Mouse (Mus musculus) lung, embryonic 15.5 days (tissue): ENCODE data around the gene Nr2c2. TPM values are rescaled to one million over a fixed set of nuclear protein-coding genes. Genes with fewer than 3 reads are reported as not detected.
A peak's percentile ranks its signal among the peaks of the same experiment; 100 is the strongest.

Experiments used
- ATAC-seq: fragments of 200-750 bp; cut with Nextera tagmentation; 2 replicates; pipeline ENCODE4 v1.8.0; 2017; ENCODE audit warnings: moderate number of reproducible peaks, borderline replicate concordance; ENCODE audit not compliant: low FRiP score, low TSS enrichment; ENCODE audit errors: extremely low read depth
- H3K27ac ChIP-seq: fragments of 300-500 bp; sonication (generic); 2 replicates; pipeline ENCODE4 v1.5.1; 2015; ENCODE audit warnings: moderate library complexity, mild to moderate bottlenecking, inconsistent platforms
- H3K27me3 ChIP-seq: fragments of 300-500 bp; sonication (generic); 2 replicates; pipeline ENCODE4 v1.6.1; 2015; ENCODE audit warnings: inconsistent platforms
- H3K36me3 ChIP-seq: fragments of 300-500 bp; sonication (generic); 2 replicates; pipeline ENCODE4 v1.6.1; 2015; ENCODE audit warnings: inconsistent platforms
- H3K4me1 ChIP-seq: fragments of 300-500 bp; sonication (generic); 2 replicates; pipeline ENCODE4 v1.6.1; 2015; ENCODE audit warnings: inconsistent platforms
- H3K4me2 ChIP-seq: fragments of 300-500 bp; sonication (generic); 2 replicates; pipeline ENCODE4 v1.6.1; 2015; ENCODE audit warnings: inconsistent platforms, mild to moderate bottlenecking, moderate library complexity
- H3K4me3 ChIP-seq: fragments of 300-500 bp; sonication (generic); 2 replicates; pipeline ENCODE4 v1.5.1; 2015; ENCODE audit warnings: mild to moderate bottlenecking, inconsistent platforms
- H3K9ac ChIP-seq: fragments of 300-500 bp; sonication (generic); 2 replicates; pipeline ENCODE4 v1.6.1; 2015; ENCODE audit warnings: inconsistent platforms
- H3K9me3 ChIP-seq: fragments of 300-500 bp; sonication (generic); 2 replicates; pipeline ENCODE4 v1.6.1; 2016; ENCODE audit warnings: inconsistent platforms
- WGBS: fragments of 180-500 bp; shearing (Covaris S2); methylation state at CpG from one replicate; pipeline ENCODE4 v1.1.7; 2015; 5-methylcytosine and 5-hydroxymethylcytosine counted together
- polyA plus RNA-seq: library from polyadenylated mRNA; unstranded; fragments of >200 nt; fragmentation: Nextera tagmentation; extraction: Ambion mirVana; gene quantifications from 2 replicates; pipeline ENCODE4 v1.2.1, GENCODE M21; 2015

The Nr2c2 gene
- 23.1 and 26.2 TPM in 2 replicates for polyA plus RNA-seq

- no peaks in the 10 kb centered on the region for H3K36me3 ChIP-seq
- peak; percentile 53 for ATAC-seq
- no peaks in the 10 kb centered on the region for H3K27me3 ChIP-seq
- under 1% methylated on average over 33 of the region's 58 CpGs for WGBS
- peak within 1 kb of the TSS; percentile 100 for H3K27ac ChIP-seq
- H3K4me3 ChIP-seq = peak within 1 kb of the TSS; percentile 98
- H3K4me2 ChIP-seq = peak within 1 kb of the TSS; percentile 75
- no peaks in the 10 kb centered on the region for H3K9me3 ChIP-seq
- H3K4me1 ChIP-seq = peaks cover 30% of the 10 kb centered on the region
- peak within 1 kb of the TSS; percentile 96 for H3K9ac ChIP-seq
Observed at GRCm38 (mm10) chr6:92091130-92091591, at the start of gene Nr2c2. Gene Nr2c2, plus strand, starts transcription at chr6:92091390.

- Histone ChIP-seq H3K36me3 (no peaks in the 10 kb centered on the region), H3K4me2 (no peak overlapping the region), H3K4me3 (no peak overlapping the region), H3K4me1 (peaks cover 25% of the 10 kb centered on the region), H3K9ac (no peak overlapping the region), H3K27ac (peak overlapping the region; percentile 19; the same call in 1 of the 2 replicates), H3K9me3 (no peaks in the 10 kb centered on the region), H3K27me3 (no peaks in the 10 kb centered on the region)
- peak; percentile 44; the same call in 1 of the 2 replicates for ATAC-seq
- 75% methylated on average over 4 of the region's 4 CpGs for WGBS
Observed at GRCm38 (mm10) chr6:92042055-92042454, 49.1 kb upstream of the Nr2c2 start.

DNA sequence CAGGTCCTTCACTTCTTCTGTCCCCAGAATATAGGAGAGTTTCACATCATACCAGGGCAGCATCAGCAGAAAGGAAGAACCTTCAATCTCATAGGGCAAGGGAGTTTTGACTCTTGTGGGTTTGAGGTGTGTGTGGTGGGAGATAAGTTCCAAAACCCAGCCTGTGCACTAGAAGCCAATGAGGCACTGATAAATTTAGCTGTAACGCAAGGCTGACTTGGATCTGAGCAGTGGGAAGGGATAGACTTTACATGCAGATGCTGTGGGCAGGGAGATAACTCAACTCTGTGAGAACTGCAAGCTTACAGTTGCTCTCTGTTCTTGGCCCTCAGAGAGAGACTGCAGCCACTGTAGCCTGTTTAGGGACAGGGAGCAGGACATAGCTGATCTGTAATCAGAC is 48.3 kb upstream of the Nr2c2 start:
- Histone ChIP-seq H3K9me3 (no peaks in the 10 kb centered on the region), H3K4me2 (no peak overlapping the region), H3K27ac (no peak overlapping the region), H3K4me3 (no peak overlapping the region), H3K9ac (no peak overlapping the region), H3K27me3 (no peaks in the 10 kb centered on the region), H3K4me1 (peaks cover 18% of the 10 kb centered on the region), H3K36me3 (no peaks in the 10 kb centered on the region)
- ATAC-seq = no peak
- WGBS = 69% methylated on average over 1 of the region's 1 CpGs

- Histone ChIP-seq H3K4me3 (no peak overlapping the region), H3K27me3 (no peaks in the 10 kb centered on the region), H3K9ac (no peak overlapping the region), H3K4me1 (no peaks in the 10 kb centered on the region), H3K4me2 (no peak overlapping the region), H3K9me3 (no peaks in the 10 kb centered on the region), H3K27ac (no peak overlapping the region), H3K36me3 (no peaks in the 10 kb centered on the region)
- ATAC-seq = no peak
- 46% methylated on average over 2 of the region's 2 CpGs for WGBS
Observed at GRCm38 (mm10) chr6:92057768-92058167, 33.4 kb upstream of the Nr2c2 start.

- Histone ChIP-seq H3K27ac (no peak overlapping the region), H3K27me3 (no peaks in the 10 kb centered on the region), H3K4me1 (no peaks in the 10 kb centered on the region), H3K4me2 (no peak overlapping the region), H3K36me3 (no peaks in the 10 kb centered on the region), H3K9ac (no peak overlapping the region), H3K9me3 (no peaks in the 10 kb centered on the region), H3K4me3 (no peak overlapping the region)
- no peak for ATAC-seq
- 36% methylated on average over 5 of the region's 5 CpGs for WGBS
Observed at GRCm38 (mm10) chr6:92061725-92062124, 29.5 kb upstream of the Nr2c2 start.

DNA sequence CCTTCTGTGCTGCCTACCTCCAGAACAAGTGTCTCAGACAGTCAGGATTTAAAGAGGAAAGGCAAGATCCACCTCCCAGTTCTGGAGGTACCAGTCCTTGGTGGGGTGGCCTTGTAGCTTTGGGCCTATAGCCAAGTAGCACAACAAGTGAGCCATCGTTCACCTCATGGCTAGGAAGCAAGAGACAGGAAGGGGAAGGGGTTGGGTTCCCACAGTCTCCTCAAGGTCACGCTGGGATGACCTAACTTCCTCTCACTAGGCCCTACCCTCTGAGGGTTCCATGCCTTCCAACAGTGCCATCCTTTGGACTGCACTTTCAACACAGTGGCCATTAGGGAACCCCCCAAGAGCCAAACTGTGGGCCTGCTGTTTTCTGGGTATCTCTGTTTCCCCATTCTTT is 27.7 kb upstream of the Nr2c2 start:
- H3K4me2 ChIP-seq = no peak overlapping the region
- no peak overlapping the region for H3K4me3 ChIP-seq
- no peaks in the 10 kb centered on the region for H3K4me1 ChIP-seq
- H3K27ac ChIP-seq = no peak overlapping the region
- no peak for ATAC-seq
- H3K9me3 ChIP-seq = no peaks in the 10 kb centered on the region
- WGBS = 67% methylated on average over 2 of the region's 2 CpGs
- H3K36me3 ChIP-seq = no peaks in the 10 kb centered on the region
- H3K9ac ChIP-seq = no peak overlapping the region
- H3K27me3 ChIP-seq = no peaks in the 10 kb centered on the region

- 86% methylated on average over 10 of the region's 10 CpGs for WGBS
- no peaks in the 10 kb centered on the region for H3K36me3 ChIP-seq
- H3K9ac ChIP-seq = no peak overlapping the region
- no peak overlapping the region for H3K4me2 ChIP-seq
- H3K27me3 ChIP-seq = no peaks in the 10 kb centered on the region
- H3K9me3 ChIP-seq = no peaks in the 10 kb centered on the region
- no peaks in the 10 kb centered on the region for H3K4me1 ChIP-seq
- H3K27ac ChIP-seq = no peak overlapping the region
- no peak overlapping the region for H3K4me3 ChIP-seq
- ATAC-seq = no peak
Observed at GRCm38 (mm10) chr6:92064101-92064500, 27.1 kb upstream of the Nr2c2 start.

DNA sequence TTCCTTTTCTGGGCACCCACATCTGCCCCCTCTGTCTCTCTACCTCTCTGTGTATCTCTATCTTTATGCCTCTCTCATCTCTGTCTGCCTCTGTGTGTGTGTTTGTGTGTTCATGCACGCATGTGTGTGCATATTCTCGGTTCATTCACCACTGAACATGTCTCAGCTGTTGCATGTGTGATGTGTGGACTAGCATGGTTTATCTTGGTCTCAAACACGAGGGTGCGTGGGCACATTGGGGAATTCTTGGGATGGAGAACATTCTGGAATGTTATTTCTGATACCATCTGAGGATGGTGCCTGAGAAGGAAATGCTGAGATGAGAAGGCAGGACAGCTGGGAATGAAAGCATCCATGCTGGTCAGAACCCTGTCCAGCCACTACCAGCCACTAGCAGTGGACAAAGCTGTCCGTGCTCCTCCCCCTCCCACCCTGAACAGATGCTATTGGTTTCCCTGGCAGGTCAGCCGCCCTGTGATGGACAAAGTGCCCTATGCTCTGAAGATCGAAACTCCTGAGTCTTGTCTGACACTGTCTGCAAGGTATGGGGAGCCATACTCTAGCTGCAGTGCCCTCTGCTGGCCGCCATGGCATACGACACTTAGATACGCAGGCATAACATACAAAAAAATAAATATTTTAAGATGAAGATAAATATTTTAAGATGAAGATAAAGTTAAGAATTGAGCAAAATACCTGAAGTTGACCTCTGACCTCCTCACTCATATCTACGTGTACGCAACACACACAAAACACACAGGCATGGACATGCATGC is 25.3 kb upstream of the Nr2c2 start:
- no peak for ATAC-seq
- 48% methylated on average over 12 of the region's 12 CpGs for WGBS

GRCm38 (mm10) chr6:92067146-92067790 is 23.9 kb upstream of the Nr2c2 start:
- WGBS = 31% methylated on average over 16 of the region's 16 CpGs

More for the DNA sequence above, 25.3 kb upstream of the Nr2c2 start:
- H3K36me3 ChIP-seq = no peaks in the 10 kb centered on the region
- H3K9me3 ChIP-seq = no peaks in the 10 kb centered on the region
- H3K4me3 ChIP-seq = no peak overlapping the region
- no peak overlapping the region for H3K27ac ChIP-seq
- H3K4me1 ChIP-seq = no peaks in the 10 kb centered on the region
- H3K27me3 ChIP-seq = no peaks in the 10 kb centered on the region
- H3K9ac ChIP-seq = no peak overlapping the region
- no peak overlapping the region for H3K4me2 ChIP-seq

GRCm38 (mm10) chr6:92071121-92071839 is 19.9 kb upstream of the Nr2c2 start:
- WGBS = 38% methylated on average over 15 of the region's 15 CpGs
- H3K27me3 ChIP-seq = no peaks in the 10 kb centered on the region
- H3K4me3 ChIP-seq = no peak overlapping the region
- no peak for ATAC-seq
- no peak overlapping the region for H3K4me2 ChIP-seq
- H3K4me1 ChIP-seq = no peaks in the 10 kb centered on the region
- H3K36me3 ChIP-seq = no peaks in the 10 kb centered on the region
- no peak overlapping the region for H3K27ac ChIP-seq
- H3K9ac ChIP-seq = no peak overlapping the region
- H3K9me3 ChIP-seq = no peaks in the 10 kb centered on the region

More at GRCm38 (mm10) chr6:92067146-92067790, 23.9 kb upstream of the Nr2c2 start:
- Histone ChIP-seq H3K4me1 (no peaks in the 10 kb centered on the region), H3K27ac (no peak overlapping the region), H3K9ac (no peak overlapping the region), H3K27me3 (no peaks in the 10 kb centered on the region), H3K4me2 (no peak overlapping the region), H3K9me3 (no peaks in the 10 kb centered on the region), H3K4me3 (no peak overlapping the region), H3K36me3 (no peaks in the 10 kb centered on the region)
- ATAC-seq = peak; percentile 39; the same call in 1 of the 2 replicates

DNA sequence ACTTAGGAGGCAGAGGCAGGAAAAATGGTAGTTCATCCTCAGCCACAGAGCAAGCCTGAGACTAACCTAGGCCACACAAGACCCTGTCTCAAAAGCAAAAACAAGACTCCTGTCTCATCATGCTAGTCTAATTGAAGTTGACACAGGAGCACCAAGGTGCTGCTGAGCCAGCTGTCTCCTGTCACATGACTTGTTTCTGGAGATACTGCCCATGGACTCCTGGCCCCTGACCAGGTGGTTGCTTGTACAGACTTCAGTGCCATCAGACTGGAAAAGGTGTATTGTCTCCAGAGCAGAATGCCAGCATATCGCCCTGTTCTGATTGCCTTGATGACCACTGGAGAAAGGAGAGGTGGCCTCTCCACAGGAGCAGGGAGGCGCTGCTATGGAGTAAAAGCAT is 10.5 kb upstream of the Nr2c2 start:
- H3K27me3 ChIP-seq = no peaks in the 10 kb centered on the region
- H3K4me2 ChIP-seq = no peak overlapping the region
- no peaks in the 10 kb centered on the region for H3K36me3 ChIP-seq
- WGBS = 88% methylated on average over 2 of the region's 2 CpGs
- H3K4me1 ChIP-seq = no peaks in the 10 kb centered on the region
- H3K4me3 ChIP-seq = no peak overlapping the region
- no peak overlapping the region for H3K27ac ChIP-seq
- no peak overlapping the region for H3K9ac ChIP-seq
- no peak for ATAC-seq
- no peaks in the 10 kb centered on the region for H3K9me3 ChIP-seq

- H3K27me3 ChIP-seq = no peaks in the 10 kb centered on the region
- 72% methylated on average over 4 of the region's 4 CpGs for WGBS
- no peaks in the 10 kb centered on the region for H3K9me3 ChIP-seq
- no peak overlapping the region for H3K27ac ChIP-seq
- H3K4me1 ChIP-seq = no peaks in the 10 kb centered on the region
- H3K9ac ChIP-seq = no peak overlapping the region
- H3K4me2 ChIP-seq = no peak overlapping the region
- no peak overlapping the region for H3K4me3 ChIP-seq
- H3K36me3 ChIP-seq = no peaks in the 10 kb centered on the region
- no peak for ATAC-seq
Observed at GRCm38 (mm10) chr6:92082756-92083155, 8.4 kb upstream of the Nr2c2 start.
